Mouse (Mus musculus) heart, postnatal 0 days (tissue): ENCODE data around the gene Grem2.

Experiments
- CTCF ChIP-seq: IDR thresholded peaks from 2 replicates; pipeline ENCODE4 v1.5.1; 2016; ENCODE audit warnings: antibody characterized with exemption, control low read depth, low read depth
- EP300 ChIP-seq: IDR thresholded peaks from 2 replicates; pipeline ENCODE4 v1.6.1; 2016; ENCODE audit warnings: antibody characterized with exemption, low read depth

GRCm38 (mm10) chr1:174918949-174919348 is 2.7 kb downstream of the Grem2 start:
- TF ChIP-seq CTCF (no peak), EP300 (no peak)
